Mouse (Mus musculus) urinary bladder, postnatal 14 days (tissue): Measurements from ENCODE around the gene Ppp1r11.
"Not testable (repeated sequence)": the region's sequence is repeated elsewhere in the genome, so short reads cannot be mapped to it uniquely, and the experiment has no call there.

Experiments used
- DNase-seq: peaks from one replicate; pipeline ENCODE4 v3.0.0; 2021; ENCODE audit warnings: low spot score

Gene Ppp1r11

GRCm38 (mm10) chr17:36950981-36951947 lies at the start of gene Ppp1r11:
Gene Ppp1r11, minus strand, starts transcription at chr17:36951741.
- peak; percentile 96 for DNase-seq

GRCm38 (mm10) chr17:37000863-37001262 lies 49.3 kb upstream of the Ppp1r11 start, which contains the start of gene Zfp57:
Gene Zfp57, plus strand, starts transcription at chr17:37001163.
- DNase-seq = no peak

GRCm38 (mm10) chr17:36998477-36998876 lies 46.9 kb upstream of the Ppp1r11 start:
- DNase-seq = no peak

DNA sequence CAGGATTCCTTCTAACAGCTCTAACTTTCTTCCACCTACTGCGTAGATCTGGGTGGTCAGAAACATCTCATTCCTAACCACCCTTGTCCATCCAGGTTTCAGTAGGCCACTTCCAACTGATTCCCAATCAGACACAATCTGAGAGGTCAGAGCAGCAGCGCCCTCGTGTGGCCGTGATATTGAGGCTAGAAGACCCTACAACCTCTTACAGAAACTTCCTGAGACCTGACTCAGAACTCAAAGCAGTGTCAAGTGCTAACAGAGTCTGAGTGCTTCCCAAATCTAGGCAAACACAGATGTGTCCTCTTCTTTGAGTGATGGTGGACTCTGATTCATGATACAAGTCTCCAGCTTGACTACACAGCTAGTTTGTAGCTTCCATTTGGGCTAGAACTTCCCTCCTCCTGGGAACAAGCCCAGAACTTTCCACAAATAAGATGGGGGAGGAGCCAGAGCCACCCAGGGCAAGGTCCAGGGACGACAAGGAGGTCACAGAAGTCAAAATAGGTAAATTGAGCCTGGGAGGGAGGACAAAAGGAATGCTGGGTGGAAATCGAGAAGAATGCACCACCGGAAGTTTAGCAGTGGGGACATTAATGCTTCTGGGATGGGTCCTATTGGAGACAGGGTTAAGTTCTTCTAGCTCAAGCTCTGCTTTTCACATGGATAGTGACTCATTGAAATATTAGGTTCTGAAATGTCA lies 45.6 kb upstream of the Ppp1r11 start:
- peak; percentile 89 for DNase-seq

GRCm38 (mm10) chr17:36995448-36995847 lies 43.9 kb upstream of the Ppp1r11 start:
- no peak for DNase-seq

DNA sequence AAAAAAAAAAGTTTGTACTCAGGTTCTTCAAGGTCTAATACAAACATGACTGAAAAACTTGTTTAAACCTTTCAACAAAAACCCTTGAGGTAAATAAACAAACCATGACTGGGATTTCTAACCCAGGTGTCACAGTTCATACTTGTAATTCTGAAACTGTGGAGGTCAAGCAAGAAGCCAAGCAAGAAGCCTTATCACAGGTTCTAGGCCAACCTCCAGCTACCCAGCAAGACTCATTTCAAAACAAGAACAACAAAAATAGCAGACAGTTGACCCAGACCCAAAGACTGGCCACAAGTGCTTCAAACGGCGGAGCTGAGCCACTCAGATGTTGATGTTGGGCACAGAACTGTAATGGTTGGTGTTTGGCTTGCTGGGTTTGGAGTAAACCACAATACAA lies 43.0 kb upstream of the Ppp1r11 start:
- DNase-seq = no peak

DNA sequence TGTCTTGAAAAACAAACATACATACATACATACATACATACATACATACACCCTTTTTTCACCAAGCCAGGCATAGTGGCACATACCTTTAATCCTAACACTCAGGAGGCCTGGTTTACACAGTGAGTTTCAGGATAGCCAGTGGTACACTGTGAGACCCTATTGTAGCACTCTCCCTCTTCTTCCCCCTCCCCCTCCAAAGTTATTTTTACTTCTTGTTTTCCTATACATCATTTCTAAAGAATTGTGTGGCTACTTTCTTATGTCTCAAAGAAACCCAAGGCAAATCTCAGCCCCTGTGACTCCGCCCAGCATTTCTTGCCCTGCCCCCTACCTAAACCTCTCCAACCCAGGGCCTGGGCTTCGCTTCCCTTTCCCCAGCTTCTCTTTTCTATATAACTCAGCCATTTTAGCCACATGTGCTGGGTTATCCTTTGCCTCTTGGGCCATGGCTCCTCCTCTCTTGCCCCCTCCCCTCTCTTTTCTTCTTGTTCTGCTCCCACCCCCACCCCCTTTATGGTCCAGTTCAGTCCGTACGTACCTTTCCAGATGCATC lies 42.3 kb upstream of the Ppp1r11 start:
- DNase-seq = no peak

- DNase-seq = no peak
These were observed 41.0 kb upstream of the Ppp1r11 start for GRCm38 (mm10) chr17:36992336-36993104.

GRCm38 (mm10) chr17:36990630-36991029 lies 39.1 kb upstream of the Ppp1r11 start:
- DNase-seq = not testable (repeated sequence)

DNA sequence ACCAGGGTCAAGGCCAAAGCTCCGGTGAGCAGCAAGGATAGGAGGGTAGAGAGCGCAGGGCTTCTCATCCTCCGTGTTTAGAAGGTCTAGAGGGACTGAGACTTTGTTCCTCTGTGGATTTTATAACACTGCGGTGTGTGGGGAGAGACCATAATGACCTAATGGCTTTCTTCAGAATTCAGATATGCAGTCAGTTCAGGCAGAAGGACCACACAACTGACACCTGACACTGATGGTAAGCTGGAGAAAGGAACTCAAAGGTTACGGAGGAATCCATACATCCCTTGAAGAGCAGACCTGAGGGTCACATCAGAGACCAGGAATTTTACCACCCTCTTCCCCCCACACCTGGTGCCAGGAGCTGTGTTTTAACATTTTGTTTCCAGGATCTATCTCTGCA lies 37.9 kb upstream of the Ppp1r11 start, which contains the start of gene H2-M5:
Gene H2-M5 (minus strand): TSS at position 101 of the 400 bp plus-strand sequence.
- DNase-seq = no peak

- no peak for DNase-seq
These were observed 36.9 kb upstream of the Ppp1r11 start for GRCm38 (mm10) chr17:36988475-36988874.

- no peak for DNase-seq
These were observed 31.0 kb upstream of the Ppp1r11 start for GRCm38 (mm10) chr17:36982253-36983155.

- no peak for DNase-seq
These were observed 30.3 kb upstream of the Ppp1r11 start for GRCm38 (mm10) chr17:36981845-36982244.

- DNase-seq = no peak
These were observed 29.8 kb upstream of the Ppp1r11 start, which contains the start of gene 2410137M14Rik for GRCm38 (mm10) chr17:36981221-36981813. Gene 2410137M14Rik, minus strand, starts transcription at chr17:36981237.

DNA sequence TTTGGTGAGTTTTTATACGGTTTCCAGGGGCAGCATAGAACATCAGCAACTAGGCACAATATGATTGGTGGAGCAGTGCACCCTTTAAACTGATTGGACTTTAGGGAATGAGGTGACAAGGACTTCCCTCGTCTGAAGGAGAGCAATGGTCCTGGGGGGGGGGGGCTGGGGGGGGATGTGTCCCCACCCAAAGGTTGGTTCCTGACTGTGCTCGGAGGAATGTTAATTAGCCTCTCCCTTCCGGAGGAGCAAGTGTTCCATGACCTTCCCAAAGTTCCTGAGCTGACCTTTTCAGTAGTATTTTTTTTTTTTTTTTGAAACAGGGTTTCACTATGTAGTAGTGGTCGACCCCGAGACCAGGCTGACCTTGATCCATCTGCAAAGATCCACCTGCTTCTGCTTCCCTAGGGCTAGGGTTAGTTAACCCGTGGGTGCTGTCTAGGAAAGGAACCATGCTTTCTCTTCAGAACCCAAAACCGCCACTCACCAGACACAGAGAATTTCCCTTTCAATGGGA lies 21.8 kb upstream of the Ppp1r11 start:
- no peak for DNase-seq

- DNase-seq = no peak
These were observed 21.2 kb upstream of the Ppp1r11 start for GRCm38 (mm10) chr17:36972791-36973190.

GRCm38 (mm10) chr17:36971172-36971850 lies 19.8 kb upstream of the Ppp1r11 start:
- DNase-seq = no peak

DNA sequence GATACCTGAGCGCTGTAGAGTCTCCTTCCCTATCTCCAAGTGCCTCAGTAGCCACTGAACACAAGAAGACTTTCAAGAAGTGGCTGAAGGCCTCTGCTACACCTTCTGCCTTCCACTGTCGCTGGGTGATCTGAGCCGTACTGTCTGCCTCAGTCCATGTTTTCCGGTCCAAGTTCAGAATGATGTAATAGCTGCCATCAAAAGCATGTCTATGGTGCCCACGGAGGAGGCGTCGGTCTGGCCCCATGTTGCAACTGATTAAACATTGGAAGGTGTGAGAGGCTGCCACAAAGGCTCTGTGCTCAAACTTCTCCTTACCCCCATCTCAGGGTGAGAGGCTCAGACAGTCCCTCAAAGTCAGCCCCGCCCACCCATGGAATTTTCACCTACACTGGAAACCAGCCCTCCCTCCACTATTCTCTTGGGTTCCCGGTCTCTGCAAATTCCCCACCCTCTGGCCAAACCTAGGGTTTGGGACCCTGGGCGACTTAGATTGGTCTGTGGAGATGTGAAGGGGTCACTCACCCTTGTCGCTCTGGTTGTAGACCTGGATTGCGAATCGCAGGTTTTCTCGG lies 18.9 kb upstream of the Ppp1r11 start:
- no peak for DNase-seq

DNA sequence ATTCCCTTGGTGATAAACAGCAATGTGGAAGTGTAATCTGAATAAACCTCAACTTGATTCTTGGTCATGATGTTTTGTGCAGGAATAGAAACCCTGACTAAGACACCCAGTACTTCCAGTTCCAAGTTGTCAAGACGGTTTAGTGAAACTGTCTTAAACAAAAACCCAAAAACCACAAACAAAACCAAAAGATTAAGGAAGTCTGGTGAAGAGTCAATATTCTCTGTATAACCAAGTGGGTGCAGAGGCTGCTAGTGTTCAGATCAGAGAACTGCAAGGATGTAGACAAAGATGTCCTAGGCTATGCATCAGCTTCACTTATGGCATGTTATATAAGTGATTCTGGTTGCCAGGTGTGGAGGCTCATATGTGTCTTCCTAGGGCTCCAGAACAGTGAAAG lies 15.3 kb upstream of the Ppp1r11 start:
- DNase-seq = no peak
